Mouse (Mus musculus): Measurements from ENCODE around the gene Cfap61. TPM values are rescaled to one million over a fixed set of nuclear protein-coding genes. Genes with fewer than 3 reads are reported as not detected.

The Cfap61 gene
- polyA plus RNA-seq, 1 experiment from 2014 or later = 1.4 TPM

DNA sequence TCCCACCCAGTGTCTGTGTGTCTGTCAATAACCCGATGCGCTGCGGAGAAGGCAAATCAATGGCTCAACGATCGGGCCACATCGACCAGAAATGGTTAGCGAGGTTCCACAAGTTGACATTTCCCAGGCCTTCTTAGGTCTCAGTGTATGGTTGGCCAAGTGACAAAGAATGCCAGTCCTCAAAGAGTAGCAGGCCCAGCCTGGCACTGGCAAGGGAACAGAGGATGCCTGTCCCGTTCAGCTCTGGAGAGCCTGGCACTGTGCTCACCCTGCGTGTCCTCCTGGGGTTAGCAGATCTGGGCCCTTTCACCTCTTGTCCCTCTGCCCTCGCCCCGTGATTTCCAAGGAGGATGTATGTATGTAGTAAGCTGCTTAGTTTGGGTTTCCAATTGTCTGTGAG is 261.5 kb downstream of the Cfap61 start:
- H3K4me2 ChIP-seq (ENCODE audit: low read depth, low read length, severe bottlenecking) = no peak overlapping the region
- ATAC-seq (replicated peaks; ENCODE audit: low FRiP score) (no peak), DNase-seq (ENCODE audit: low spot score) (peak; percentile 28)
- H3K4me1 ChIP-seq (replicated peaks; ENCODE audit: control insufficient read depth, insufficient read depth, low read length) = no peaks in the 10 kb centered on the region
- H3K27ac ChIP-seq (ENCODE audit: low read depth, low read length) = no peak overlapping the region
- no peak overlapping the region for H3K9ac ChIP-seq (ENCODE audit: low read length)
- no peaks in the 10 kb centered on the region; the same call in 1 of the 2 replicates for H3K36me3 ChIP-seq (ENCODE audit: control insufficient read depth, insufficient read depth, low read length)
- WGBS = 93% methylated on average over 11 of the region's 11 CpGs
- H3K9me3 ChIP-seq (ENCODE audit: control insufficient read depth, low read length) = no peaks in the 10 kb centered on the region
- no peak overlapping the region for H3K4me3 ChIP-seq (ENCODE audit: low read depth, low read length)
- no peaks in the 10 kb centered on the region for H3K27me3 ChIP-seq (ENCODE audit: control insufficient read depth, insufficient read depth, low read length)

DNA sequence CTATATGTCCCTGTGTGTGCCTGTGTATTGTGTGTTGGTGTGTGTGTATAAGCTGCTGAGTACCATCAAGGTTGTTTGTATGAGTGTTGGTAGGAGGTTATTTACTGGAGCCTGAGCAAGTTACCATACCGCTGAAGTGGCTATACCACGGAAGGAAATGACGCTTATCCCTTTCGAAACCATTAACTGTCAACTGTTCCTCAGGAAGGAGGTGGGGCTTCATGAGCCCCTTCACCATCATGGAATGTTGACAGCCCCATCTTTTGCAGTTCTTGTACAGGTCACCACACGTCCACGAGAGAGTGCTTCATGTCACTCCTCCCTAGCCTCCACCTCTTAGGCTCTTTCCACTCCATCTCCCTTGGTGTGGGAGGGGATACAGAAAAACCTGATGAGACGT is 263.4 kb downstream of the Cfap61 start:
- Histone ChIP-seq H3K4me3 (ENCODE audit: low read depth, low read length) (no peak overlapping the region), H3K9me3 (ENCODE audit: control insufficient read depth, low read length) (no peaks in the 10 kb centered on the region), H3K9ac (ENCODE audit: low read length) (no peak overlapping the region), H3K27me3 (ENCODE audit: control insufficient read depth, insufficient read depth, low read length) (no peaks in the 10 kb centered on the region), H3K4me1 (replicated peaks; ENCODE audit: control insufficient read depth, insufficient read depth, low read length) (no peaks in the 10 kb centered on the region), H3K4me2 (ENCODE audit: low read depth, low read length, severe bottlenecking) (no peak overlapping the region), H3K36me3 (ENCODE audit: control insufficient read depth, insufficient read depth, low read length) (no peaks in the 10 kb centered on the region; the same call in 1 of the 2 replicates), H3K27ac (ENCODE audit: low read depth, low read length) (no peak overlapping the region)
- DNase-seq (ENCODE audit: low spot score) = peak; percentile 26
- 87% methylated on average over 7 of the region's 7 CpGs for WGBS
- ATAC-seq (replicated peaks; ENCODE audit: low FRiP score) = no peak

DNA sequence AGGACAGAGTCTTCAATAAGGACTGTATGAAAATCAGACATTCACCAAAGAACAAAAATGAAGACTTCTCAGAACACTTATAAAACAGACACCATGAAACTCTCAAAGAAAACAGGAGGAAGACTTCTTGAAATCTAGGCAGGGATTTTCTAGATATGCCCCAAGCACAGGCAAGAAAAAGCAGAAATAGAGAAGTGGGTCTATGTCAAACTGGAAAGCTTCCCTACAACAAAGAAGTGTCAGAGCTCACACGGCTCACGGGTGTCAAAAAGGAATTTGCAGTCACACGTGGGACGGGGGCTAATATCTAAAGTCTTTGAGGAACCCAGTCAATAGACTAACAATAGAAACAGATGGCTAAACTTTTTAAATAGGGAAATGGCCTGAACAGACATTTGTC is 276.4 kb downstream of the Cfap61 start:
- WGBS = 32% methylated on average over 4 of the region's 4 CpGs
- DNase-seq (ENCODE audit: low spot score) = no peak
- no peak overlapping the region for H3K4me3 ChIP-seq (ENCODE audit: low read depth, low read length)
- ATAC-seq (replicated peaks; ENCODE audit: low FRiP score) = no peak
- peaks cover 4% of the 10 kb centered on the region; the same call in 1 of the 2 replicates for H3K4me1 ChIP-seq (replicated peaks; ENCODE audit: control insufficient read depth, insufficient read depth, low read length)
- H3K36me3 ChIP-seq (ENCODE audit: control insufficient read depth, insufficient read depth, low read length) = no peaks in the 10 kb centered on the region
- no peak overlapping the region for H3K27ac ChIP-seq (ENCODE audit: low read depth, low read length)
- H3K9me3 ChIP-seq (ENCODE audit: control insufficient read depth, low read length) = no peaks in the 10 kb centered on the region
- peaks cover 6% of the 10 kb centered on the region for H3K27me3 ChIP-seq (ENCODE audit: control insufficient read depth, insufficient read depth, low read length)
- no peak overlapping the region for H3K9ac ChIP-seq (ENCODE audit: low read length)
- H3K4me2 ChIP-seq (ENCODE audit: low read depth, low read length, severe bottlenecking) = no peak overlapping the region

DNA sequence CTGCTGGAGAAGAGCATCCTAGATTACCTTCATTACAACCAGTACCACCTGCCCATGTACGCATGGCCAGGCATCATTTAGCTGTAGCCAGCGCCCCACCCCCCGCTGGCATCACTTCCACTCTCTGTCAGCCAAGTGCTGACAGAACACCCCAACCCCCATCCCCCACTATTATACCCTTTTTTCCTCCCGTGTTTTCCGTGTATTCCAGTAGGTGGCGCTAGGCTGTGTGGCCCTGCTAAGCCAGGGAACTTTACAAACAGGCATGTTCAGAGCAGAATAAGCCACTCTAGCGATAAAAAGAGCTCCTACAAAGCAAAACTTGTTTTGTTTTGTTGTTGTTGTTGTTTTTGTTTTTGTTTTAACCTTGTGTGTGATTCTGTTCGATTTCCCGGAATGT is 280.1 kb downstream of the Cfap61 start:
- Histone ChIP-seq H3K4me3 (ENCODE audit: low read depth, low read length) (no peak overlapping the region), H3K4me1 (replicated peaks; ENCODE audit: control insufficient read depth, insufficient read depth, low read length) (peaks cover 27% of the 10 kb centered on the region), H3K36me3 (ENCODE audit: control insufficient read depth, insufficient read depth, low read length) (no peaks in the 10 kb centered on the region), H3K4me2 (ENCODE audit: low read depth, low read length, severe bottlenecking) (no peak overlapping the region), H3K27me3 (ENCODE audit: control insufficient read depth, insufficient read depth, low read length) (peaks cover 22% of the 10 kb centered on the region), H3K9me3 (ENCODE audit: control insufficient read depth, low read length) (no peaks in the 10 kb centered on the region), H3K9ac (ENCODE audit: low read length) (no peak overlapping the region), H3K27ac (ENCODE audit: low read depth, low read length) (no peak overlapping the region)
- ATAC-seq (replicated peaks; ENCODE audit: low FRiP score) (no peak), DNase-seq (ENCODE audit: low spot score) (peak; percentile 74)
- WGBS = 3% methylated on average over 9 of the region's 9 CpGs

DNA sequence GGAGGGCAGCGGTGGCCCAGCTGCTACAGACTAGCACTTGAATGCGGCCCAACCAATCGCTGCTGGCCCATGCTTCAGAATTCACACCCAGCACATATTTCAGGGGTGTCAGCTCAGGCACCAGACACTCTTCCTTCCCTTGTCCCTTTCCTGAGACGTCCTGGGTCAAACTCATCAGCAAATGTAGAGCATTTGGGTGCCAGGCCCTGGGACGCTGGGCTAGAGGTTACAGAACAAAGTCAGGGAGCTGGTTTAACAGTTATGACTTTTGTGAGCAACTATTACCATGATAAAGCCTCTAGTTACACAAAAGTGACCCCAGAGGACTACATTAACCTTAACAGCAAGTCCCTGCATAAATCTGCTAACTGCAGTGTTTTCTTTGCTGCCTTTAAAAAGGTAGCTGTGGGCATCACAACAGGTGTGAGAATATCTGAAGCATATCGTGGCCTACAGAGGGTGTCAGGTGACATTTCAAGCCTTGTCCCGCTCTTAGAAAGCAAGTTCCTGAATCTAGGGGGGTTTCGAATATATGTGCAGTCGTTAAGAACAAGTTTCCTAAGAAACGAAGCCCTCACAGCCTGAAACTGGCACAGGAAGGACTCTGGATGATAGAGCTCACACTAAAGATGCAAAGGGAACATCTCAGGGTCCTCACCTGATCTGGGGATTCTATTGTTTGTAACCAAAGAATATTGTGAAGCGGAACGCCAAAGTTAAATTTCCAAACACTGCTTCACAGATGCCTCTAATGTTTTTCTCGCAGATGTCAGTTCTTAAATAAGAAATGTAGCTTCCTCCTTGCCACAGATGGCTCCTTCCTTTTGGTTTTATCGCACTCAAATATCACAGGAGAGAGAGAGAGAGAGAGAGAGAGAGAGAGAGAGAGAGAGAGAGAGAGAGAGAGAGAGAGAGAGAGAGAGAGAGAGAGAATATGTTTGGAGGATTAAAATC is 281.8 kb downstream of the Cfap61 start:
- Histone ChIP-seq H3K4me3 (ENCODE audit: low read depth, low read length) (no peak overlapping the region), H3K9ac (ENCODE audit: low read length) (no peak overlapping the region; the same call in 1 of the 2 replicates), H3K4me2 (ENCODE audit: low read depth, low read length, severe bottlenecking) (0 out of 2 replicates have a peak overlapping the region, but pooled peaks have one; percentile 15), H3K4me1 (replicated peaks; ENCODE audit: control insufficient read depth, insufficient read depth, low read length) (peaks cover 36% of the 10 kb centered on the region), H3K27me3 (ENCODE audit: control insufficient read depth, insufficient read depth, low read length) (peaks cover 26% of the 10 kb centered on the region), H3K9me3 (ENCODE audit: control insufficient read depth, low read length) (no peaks in the 10 kb centered on the region), H3K36me3 (ENCODE audit: control insufficient read depth, insufficient read depth, low read length) (no peaks in the 10 kb centered on the region), H3K27ac (ENCODE audit: low read depth, low read length) (peak overlapping the region; percentile 41; the same call in 1 of the 2 replicates)
- WGBS = 16% methylated on average over 14 of the region's 14 CpGs
- DNase-seq (ENCODE audit: low spot score) (no peak), ATAC-seq (replicated peaks; ENCODE audit: low FRiP score) (no peak)

DNA sequence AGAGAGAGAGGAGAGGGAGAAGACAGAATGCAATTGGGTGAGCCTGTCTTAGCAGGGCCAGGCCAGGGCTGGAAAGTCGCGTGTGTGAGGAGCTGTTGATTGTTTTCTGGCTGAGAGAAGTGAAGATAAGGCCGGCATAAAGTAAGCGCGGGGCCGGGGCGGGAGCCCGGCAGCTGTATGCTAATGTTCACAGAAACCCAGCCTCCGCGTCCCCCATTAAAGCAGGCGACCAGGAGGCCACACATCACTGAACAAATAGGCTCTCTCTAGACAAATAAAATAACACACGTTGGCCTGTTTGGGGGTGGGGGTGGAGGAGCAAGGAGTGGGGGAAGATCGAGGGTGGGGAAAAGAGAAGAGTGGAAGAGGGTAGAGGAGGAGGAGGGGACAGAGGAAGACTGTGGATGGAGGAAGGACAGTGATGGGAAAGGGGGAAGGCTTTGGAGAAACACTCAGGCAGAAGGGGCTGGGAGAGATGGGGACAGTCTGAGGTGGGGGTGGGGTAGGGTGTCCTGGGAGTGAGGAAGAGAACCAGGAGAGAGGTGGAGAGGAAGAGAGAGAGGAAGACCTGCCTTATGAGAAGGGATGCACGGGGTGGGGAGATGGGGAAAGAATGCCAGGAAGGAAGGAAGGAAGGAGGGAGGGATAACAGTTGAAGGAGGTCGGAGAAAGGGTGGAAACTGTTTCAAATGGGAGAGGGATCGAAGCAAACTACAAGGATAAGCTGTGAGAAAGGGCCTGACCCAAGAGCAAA is 282.8 kb downstream of the Cfap61 start:
- H3K4me3 ChIP-seq (ENCODE audit: low read depth, low read length) = peak overlapping the region; percentile 16; the same call in 1 of the 2 replicates
- under 1% methylated on average over 16 of the region's 16 CpGs for WGBS
- peak overlapping the region; percentile 87 for H3K27ac ChIP-seq (ENCODE audit: low read depth, low read length)
- H3K36me3 ChIP-seq (ENCODE audit: control insufficient read depth, insufficient read depth, low read length) = no peaks in the 10 kb centered on the region
- peak overlapping the region; percentile 55 for H3K4me2 ChIP-seq (ENCODE audit: low read depth, low read length, severe bottlenecking)
- peak overlapping the region; percentile 53 for H3K9ac ChIP-seq (ENCODE audit: low read length)
- ATAC-seq (replicated peaks; ENCODE audit: low FRiP score) (peak; percentile 42), DNase-seq (ENCODE audit: low spot score) (peak; percentile 81)
- peaks cover 36% of the 10 kb centered on the region for H3K4me1 ChIP-seq (replicated peaks; ENCODE audit: control insufficient read depth, insufficient read depth, low read length)
- H3K9me3 ChIP-seq (ENCODE audit: control insufficient read depth, low read length) = no peaks in the 10 kb centered on the region
- peaks cover 26% of the 10 kb centered on the region for H3K27me3 ChIP-seq (ENCODE audit: control insufficient read depth, insufficient read depth, low read length)

DNA sequence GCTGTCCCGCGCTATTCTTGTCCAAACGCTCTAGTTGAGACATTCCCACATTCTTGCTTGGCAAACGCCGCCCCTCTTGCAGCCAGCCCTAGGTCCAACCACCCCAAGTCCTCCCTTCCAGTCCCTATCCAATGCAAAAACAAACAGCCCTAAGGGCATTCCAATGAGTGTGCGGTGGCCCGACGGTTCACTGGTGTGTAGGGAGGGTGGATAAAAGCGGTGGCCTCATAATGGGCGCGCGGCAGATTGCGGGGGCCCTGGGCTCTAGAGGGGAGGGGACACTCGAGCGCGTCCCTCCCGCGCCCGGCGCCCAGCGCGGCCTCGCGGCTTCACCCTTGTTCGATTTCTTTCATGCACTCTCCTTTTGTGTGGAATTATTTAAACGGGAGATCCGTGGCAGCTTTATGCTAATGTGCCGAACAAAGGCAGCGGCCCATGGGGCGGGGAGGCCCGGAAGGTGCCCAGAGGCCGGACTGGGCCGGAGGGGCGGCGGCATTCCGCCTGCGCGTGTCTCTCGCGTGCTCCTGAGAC is 283.6 kb downstream of the Cfap61 start:
- Histone ChIP-seq H3K4me1 (replicated peaks; ENCODE audit: control insufficient read depth, insufficient read depth, low read length) (peaks cover 37% of the 10 kb centered on the region), H3K4me3 (ENCODE audit: low read depth, low read length) (peak overlapping the region; percentile 16; the same call in 1 of the 2 replicates), H3K27me3 (ENCODE audit: control insufficient read depth, insufficient read depth, low read length) (peaks cover 32% of the 10 kb centered on the region), H3K36me3 (ENCODE audit: control insufficient read depth, insufficient read depth, low read length) (no peaks in the 10 kb centered on the region), H3K9me3 (ENCODE audit: control insufficient read depth, low read length) (no peaks in the 10 kb centered on the region), H3K9ac (ENCODE audit: low read length) (peak overlapping the region; percentile 53), H3K4me2 (ENCODE audit: low read depth, low read length, severe bottlenecking) (peak overlapping the region; percentile 55), H3K27ac (ENCODE audit: low read depth, low read length) (peak overlapping the region; percentile 87)
- DNase-seq (ENCODE audit: low spot score) (peak; percentile 88), ATAC-seq (replicated peaks; ENCODE audit: low FRiP score) (peak; percentile 57)
- WGBS = under 1% methylated on average over 39 of the region's 40 CpGs

DNA sequence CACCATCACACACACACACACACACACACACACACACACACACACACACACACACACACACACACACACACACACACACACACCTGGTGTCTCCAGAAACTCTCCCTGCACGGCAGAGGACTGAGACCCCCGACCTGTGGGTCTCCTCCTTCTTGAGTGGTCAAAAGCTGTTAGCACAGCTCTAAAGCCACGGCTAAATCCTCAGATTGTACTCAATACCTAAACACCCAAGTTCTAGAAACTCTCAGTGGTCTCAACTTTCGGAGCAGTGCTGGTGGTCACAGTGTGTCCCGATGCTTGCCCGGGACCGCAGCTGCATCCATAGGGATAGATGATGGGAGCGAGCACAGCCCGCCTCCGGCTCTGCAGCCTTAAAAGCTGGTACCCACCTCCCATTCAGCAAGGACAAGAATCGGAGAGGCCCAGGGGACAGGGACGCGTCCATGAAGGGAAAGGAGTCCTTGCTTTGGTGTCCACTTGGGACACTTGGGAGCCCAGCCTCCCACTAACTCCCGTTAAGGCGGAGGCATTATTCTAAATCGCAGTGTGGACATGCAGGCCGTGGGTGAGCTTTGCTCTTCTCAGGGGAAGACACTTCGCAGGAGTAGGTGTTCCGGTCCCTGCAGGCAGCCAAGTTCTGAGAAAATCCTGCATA is 284.4 kb downstream of the Cfap61 start:
- peaks cover 38% of the 10 kb centered on the region for H3K4me1 ChIP-seq (replicated peaks; ENCODE audit: control insufficient read depth, insufficient read depth, low read length)
- peak overlapping the region; percentile 38 for H3K4me2 ChIP-seq (ENCODE audit: low read depth, low read length, severe bottlenecking)
- H3K9me3 ChIP-seq (ENCODE audit: control insufficient read depth, low read length) = no peaks in the 10 kb centered on the region
- ATAC-seq (replicated peaks; ENCODE audit: low FRiP score) = no peak
- H3K27me3 ChIP-seq (ENCODE audit: control insufficient read depth, insufficient read depth, low read length) = peaks cover 40% of the 10 kb centered on the region
- WGBS = 2% methylated on average over 19 of the region's 19 CpGs
- no peaks in the 10 kb centered on the region for H3K36me3 ChIP-seq (ENCODE audit: control insufficient read depth, insufficient read depth, low read length)
- H3K4me3 ChIP-seq (ENCODE audit: low read depth, low read length) = peak overlapping the region; percentile 11; the same call in 1 of the 2 replicates
- peak overlapping the region; percentile 87 for H3K27ac ChIP-seq (ENCODE audit: low read depth, low read length)
- peak overlapping the region; percentile 24; the same call in 1 of the 2 replicates for H3K9ac ChIP-seq (ENCODE audit: low read length)
- DNase-seq (ENCODE audit: low spot score) = peak; percentile 73

Data from forebrain, embryonic 11.5 days (tissue).